Mouse (Mus musculus) liver, adult 2 months (tissue): ENCODE measurements at regions not wholly inside any gene's neighbourhood (a gene's known extent, or its start where the extent isn't known, plus 50 kb on each side); places are given as distances from the start of the nearest gene placed in this dataset.

ENCODE experiments used
- CTCF ChIP-seq: fragments of 200-500 bp; IDR thresholded peaks from 2 replicates; pipeline ENCODE4 v1.5.1; 2011; ENCODE audit warnings: low read depth, low read length, control low read depth
- POLR2A ChIP-seq: fragments of 200-500 bp; IDR thresholded peaks from 2 replicates; pipeline ENCODE4 v1.6.1; 2011; ENCODE audit warnings: low read length, control low read depth; ENCODE audit not compliant: insufficient read depth; ENCODE audit errors: extremely low read depth

- TF ChIP-seq CTCF (no peak), POLR2A (no peak)
These were observed 664.7 kb upstream of the Vrk2 start for GRCm38 (mm10) chr11:27258521-27258920.
